Mouse (Mus musculus): ENCODE measurements around the gene Slc11a1. TPM values are rescaled to one million over a fixed set of nuclear protein-coding genes. Genes with fewer than 3 reads are reported as not detected.
"Not testable (repeated sequence)": the region's sequence is repeated elsewhere in the genome, so short reads cannot be mapped to it uniquely, and the experiment has no call there.

Gene Slc11a1
- total and polyA plus RNA-seq, 3 experiments = 0.11 TPM; not detected in 2

- peak overlapping the region; percentile 87 for H3K9ac ChIP-seq (ENCODE audit: control insufficient read depth, low read depth, low read length, poor library complexity, severe bottlenecking)
- H3K27me3 ChIP-seq (ENCODE audit: control insufficient read depth in 1 of 2, insufficient read depth in 2 of 2, low read length in 2 of 2); H3K9me3 ChIP-seq (replicated peaks; ENCODE audit: insufficient read depth, low read length); DNase-seq (ENCODE audit: low read depth, low spot score): not testable (repeated sequence)
- peaks cover 14% of the 10 kb centered on the region for H3K79me2 ChIP-seq (ENCODE audit: control insufficient read depth, insufficient read depth, low read length, poor library complexity)
- peak; percentile 66 for TF ChIP-seq USF1 (IDR thresholded peaks at IDR 0.05; ENCODE audit: low read depth, low read length)
- H3K36me3 ChIP-seq (ENCODE audit: control insufficient read depth in 1 of 2, insufficient read depth in 2 of 2, low read length in 2 of 2) = peaks cover 0 to 12% of the 10 kb centered on the region in 2 experiments; a peak in 2 of 4 replicates
- peak overlapping the region; percentile 31 to 71; a peak in 3 of 4 replicates for H3K4me3 ChIP-seq (ENCODE audit: control insufficient read depth in 1 of 2, insufficient read depth in 1 of 2, low read depth in 2 of 2, low read length in 2 of 2)
- H3K27ac ChIP-seq (ENCODE audit: control insufficient read depth, low read depth, low read length) = peak overlapping the region; percentile 96
- peaks cover 0 to 15% of the 10 kb centered on the region in 2 experiments; a peak in 1 of 4 replicates for H3K4me1 ChIP-seq (ENCODE audit: control insufficient read depth in 1 of 2, insufficient read depth in 2 of 2, low read length in 2 of 2)
Measured at GRCm38 (mm10) chr1:74396456-74397222, 21.6 kb downstream of the Slc11a1 start.

- Histone ChIP-seq H3K27me3 (ENCODE audit: control insufficient read depth in 1 of 2, insufficient read depth in 2 of 2, low read length in 2 of 2) (no peaks in the 10 kb centered on the region), H3K27ac (ENCODE audit: control insufficient read depth, low read depth, low read length) (peak overlapping the region; percentile 96), H3K36me3 (ENCODE audit: control insufficient read depth in 1 of 2, insufficient read depth in 2 of 2, low read length in 2 of 2) (peaks cover 0 to 20% of the 10 kb centered on the region in 2 experiments; a peak in 2 of 4 replicates), H3K79me2 (ENCODE audit: control insufficient read depth, insufficient read depth, low read length, poor library complexity) (peaks cover 6% of the 10 kb centered on the region), H3K4me3 (ENCODE audit: control insufficient read depth in 1 of 2, insufficient read depth in 1 of 2, low read depth in 2 of 2, low read length in 2 of 2) (peak overlapping the region; percentile 31 to 71), H3K9me3 (replicated peaks; ENCODE audit: insufficient read depth, low read length) (no peaks in the 10 kb centered on the region), H3K4me1 (ENCODE audit: control insufficient read depth in 1 of 2, insufficient read depth in 2 of 2, low read length in 2 of 2) (peaks cover 0 to 22% of the 10 kb centered on the region in 2 experiments; a peak in 2 of 4 replicates), H3K9ac (ENCODE audit: control insufficient read depth, low read depth, low read length, poor library complexity, severe bottlenecking) (peak overlapping the region; percentile 87)
- peak; percentile 96 for DNase-seq (ENCODE audit: low read depth, low spot score)
- TF ChIP-seq TCF12 (IDR thresholded peaks at IDR 0.05; ENCODE audit: low read depth, low read length) (peak; percentile 45; the same call in 1 of the 2 replicates), ZNF384 (IDR thresholded peaks at IDR 0.05; ENCODE audit: low read depth, low read length) (no peak), TAL1 (IDR thresholded peaks at IDR 0.05; ENCODE audit: low read length) (no peak), POLR2AphosphoS2 (IDR thresholded peaks at IDR 0.05; ENCODE audit: low read length) (peak; percentile 94), SMC3 (IDR thresholded peaks at IDR 0.05; ENCODE audit: low read depth, low read length) (no peak), UBTF (IDR thresholded peaks at IDR 0.05; ENCODE audit: borderline replicate concordance, insufficient read depth, low read depth, low read length) (no peak), JUND (IDR thresholded peaks at IDR 0.05; ENCODE audit: low read depth, low read length) (no peak), MAFK (IDR thresholded peaks at IDR 0.05; ENCODE audit: borderline replicate concordance, low read depth, low read length) (no peak), GABPA (IDR thresholded peaks at IDR 0.05; ENCODE audit: low read depth, low read length) (no peak), SIN3A (IDR thresholded peaks at IDR 0.05; ENCODE audit: low read length) (peak; percentile 41; the same call in 1 of the 2 replicates), ZC3H11A (IDR thresholded peaks at IDR 0.05; ENCODE audit: low read depth, low read length) (no peak), ETS1 (IDR thresholded peaks at IDR 0.05; ENCODE audit: low read depth, low read length) (peak; percentile 47; the same call in 1 of the 2 replicates), ELF1 (IDR thresholded peaks at IDR 0.05; ENCODE audit: low read depth, low read length) (peak; percentile 91), NRF1 (IDR thresholded peaks at IDR 0.05; ENCODE audit: insufficient read depth, low read depth, low read length, poor library complexity, severe bottlenecking) (peak; percentile 78), MEF2A (IDR thresholded peaks at IDR 0.05; ENCODE audit: extremely low read depth, insufficient replicate concordance, low read depth, low read length, poor library complexity, severe bottlenecking) (no peak), MYC (IDR thresholded peaks at IDR 0.05; ENCODE audit: low read depth, low read length) (no peak), MAX (IDR thresholded peaks at IDR 0.05; ENCODE audit: low read length) (peak; percentile 62; the same call in 1 of the 2 replicates), BHLHE40 (IDR thresholded peaks at IDR 0.05; ENCODE audit: borderline replicate concordance, low read depth, low read length) (no peak; the same call in 1 of the 2 replicates), ZMIZ1 (IDR thresholded peaks at IDR 0.05; ENCODE audit: low read depth, low read length) (peak; percentile 91), KAT2A (conservative IDR thresholded peaks at IDR 0.05; ENCODE audit: low read depth, low read length) (no peak), E2F4 (IDR thresholded peaks at IDR 0.05; ENCODE audit: borderline replicate concordance, low read depth, low read length) (no peak), MYB (IDR thresholded peaks at IDR 0.05; ENCODE audit: low read depth, low read length) (no peak), RAD21 (IDR thresholded peaks at IDR 0.05; ENCODE audit: low read depth, low read length) (peak; percentile 11; the same call in 1 of the 2 replicates), POLR2A (IDR thresholded peaks at IDR 0.05; ENCODE audit: control insufficient read depth in 1 of 2, insufficient read depth in 1 of 2, low read depth in 1 of 2, low read length in 2 of 2, poor library complexity in 1 of 2) (peak; percentile 79 to 85), HCFC1 (IDR thresholded peaks at IDR 0.05; ENCODE audit: low read depth, low read length) (peak; percentile 75), CHD1 (IDR thresholded peaks at IDR 0.05; ENCODE audit: low read depth, low read length) (no peak), USF2 (IDR thresholded peaks at IDR 0.05; ENCODE audit: borderline replicate concordance in 1 of 2, insufficient read depth in 1 of 2, low read depth in 1 of 2, low read length in 2 of 2) (no peak)
Measured at GRCm38 (mm10) chr1:74397268-74397918, 22.4 kb downstream of the Slc11a1 start.
